ENCODE assay signal across 13 mouse cellular contexts in genomic region chr19:3374028-3374427, GRCm38 (mm10). TPM values are rescaled to one million over a fixed set of nuclear protein-coding genes. Genes with fewer than 3 reads are reported as not detected.
A peak's percentile ranks its signal among the peaks of the same experiment; 100 is the strongest.
DNase-seq lines count a peak whose midpoint lies in the region; ATAC-seq and TF ChIP-seq lines count a peak whose summit lies in the region.
"Had no signal": no experiment of that assay in that cellular context is flagged by ENCODE, and none has a peak within 500 bp of the region (broad histone marks: within the 10 kb centered on the region; RNA-seq: fewer than 3 reads in every experiment).

No protein-coding gene starts in this region.

- H3K4me1 ChIP-seq in hindbrain, embryonic 11.5 days (replicated peaks; ENCODE audit: control insufficient read depth, insufficient read depth, low read length): no peaks in the 10 kb centered on the region
- H3K4me1 ChIP-seq in hindbrain, embryonic 13.5 days (replicated peaks): no peaks in the 10 kb centered on the region
- no peaks in the 10 kb centered on the region for H3K4me1 ChIP-seq in ES-Bruce4 (ENCODE audit: control insufficient read depth, insufficient read depth, low read length)
- peaks cover 5% of the 10 kb centered on the region; the same call in 1 of the 2 replicates for H3K4me1 ChIP-seq in liver, postnatal 0 days (ENCODE audit: insufficient read depth)
- H3K4me1 ChIP-seq: hindbrain, embryonic 15.5 days had no signal

- H3K27me3 ChIP-seq in hindbrain, embryonic 11.5 days (ENCODE audit: control insufficient read depth, insufficient read depth, low read length): no peaks in the 10 kb centered on the region
- no peaks in the 10 kb centered on the region for H3K27me3 ChIP-seq in hindbrain, embryonic 13.5 days
- H3K27me3 ChIP-seq in ES-Bruce4 (ENCODE audit: control insufficient read depth, insufficient read depth, low read length, poor library complexity, severe bottlenecking): no peaks in the 10 kb centered on the region
- H3K27me3 ChIP-seq in liver, postnatal 0 days (ENCODE audit: insufficient read depth, low read length): no peaks in the 10 kb centered on the region
- H3K27me3 ChIP-seq: heart, embryonic 12.5 days; hindbrain, embryonic 15.5 days had no signal

- no peak for ATAC-seq in hindbrain, embryonic 11.5 days (ENCODE audit: low FRiP score)
- ATAC-seq in hindbrain, embryonic 13.5 days (ENCODE audit: low FRiP score): no peak
- no peak for ATAC-seq in liver, postnatal 0 days

- TF ChIP-seq EP300 in ES-Bruce4 (IDR thresholded peaks at IDR 0.05; ENCODE audit: insufficient read depth, low read depth, low read length): no peak
- TF ChIP-seq EP300 in liver, postnatal 0 days (IDR thresholded peaks at IDR 0.05; ENCODE audit: low read depth): no peak

- H3K9ac ChIP-seq in hindbrain, embryonic 11.5 days (ENCODE audit: low read depth, low read length): no peak overlapping the region
- no peak overlapping the region for H3K9ac ChIP-seq in hindbrain, embryonic 13.5 days
- no peak overlapping the region for H3K9ac ChIP-seq in ES-Bruce4 (ENCODE audit: low read depth, poor library complexity, severe bottlenecking)
- H3K9ac ChIP-seq in liver, postnatal 0 days (replicated peaks): no peak overlapping the region
- H3K9ac ChIP-seq: heart, embryonic 12.5 days; hindbrain, embryonic 15.5 days had no signal

- TF ChIP-seq POLR2A in ES-Bruce4 (IDR thresholded peaks at IDR 0.05; ENCODE audit: insufficient read depth, low read length): no peak

- H3K36me3 ChIP-seq in hindbrain, embryonic 11.5 days (ENCODE audit: control insufficient read depth, insufficient read depth, low read length): no peaks in the 10 kb centered on the region
- H3K36me3 ChIP-seq in hindbrain, embryonic 13.5 days: no peaks in the 10 kb centered on the region
- no peaks in the 10 kb centered on the region; the same call in 1 of the 2 replicates for H3K36me3 ChIP-seq in ES-Bruce4 (ENCODE audit: control insufficient read depth, insufficient read depth, low read length, poor library complexity, severe bottlenecking)
- H3K36me3 ChIP-seq in liver, postnatal 0 days (replicated peaks; ENCODE audit: insufficient read depth, low read length): peaks cover 73% of the 10 kb centered on the region
- H3K36me3 ChIP-seq: hindbrain, embryonic 15.5 days had no signal

- no peaks in the 10 kb centered on the region for H3K9me3 ChIP-seq in hindbrain, embryonic 11.5 days (ENCODE audit: control insufficient read depth, low read length)
- H3K9me3 ChIP-seq in hindbrain, embryonic 13.5 days: no peaks in the 10 kb centered on the region
- H3K9me3 ChIP-seq in ES-Bruce4 (replicated peaks; ENCODE audit: control insufficient read depth, insufficient read depth, low read length, poor library complexity, severe bottlenecking): no peaks in the 10 kb centered on the region
- no peaks in the 10 kb centered on the region for H3K9me3 ChIP-seq in liver, postnatal 0 days (ENCODE audit: low read length)
- H3K9me3 ChIP-seq: heart, embryonic 12.5 days; hindbrain, embryonic 15.5 days had no signal

- no peak overlapping the region for H3K4me2 ChIP-seq in hindbrain, embryonic 11.5 days (replicated peaks; ENCODE audit: low read depth, low read length)
- no peak overlapping the region for H3K4me2 ChIP-seq in hindbrain, embryonic 13.5 days
- H3K4me2 ChIP-seq in liver, postnatal 0 days (ENCODE audit: low read depth, low read length): no peak overlapping the region
- H3K4me2 ChIP-seq: heart, embryonic 12.5 days; hindbrain, embryonic 15.5 days had no signal

- 56% methylated on average over 2 of the region's 2 CpGs for WGBS in hindbrain, embryonic 11.5 days
- WGBS in hindbrain, embryonic 13.5 days: 69% methylated on average over 2 of the region's 2 CpGs
- 63% methylated on average over 2 of the region's 2 CpGs for WGBS in liver, postnatal 0 days (ENCODE audit: insufficient replicate concordance)

- peak; percentile 34 for TF ChIP-seq CTCF in ES-Bruce4 (IDR thresholded peaks at IDR 0.05; ENCODE audit: low read depth, low read length)
- peak; percentile 59 for TF ChIP-seq CTCF in liver, postnatal 0 days (IDR thresholded peaks at IDR 0.05; ENCODE audit: low read depth)

- DNase-seq in hindbrain, embryonic 11.5 days (ENCODE audit: low spot score): peak; percentile 12
- DNase-seq in retina, postnatal 1 day: peak; percentile 17
- DNase-seq in retina, embryonic 14.5 days (ENCODE audit: low spot score): no peak
- DNase-seq in liver, postnatal 0 days: peak; percentile 40
- DNase-seq in cerebellum, postnatal 4 days (ENCODE audit: low spot score in 2 of 2): no peak
- DNase-seq in yolk sac, embryonic 10.5 days (ENCODE audit: low spot score): no peak
- DNase-seq: cerebellum, adult 9-11 months; midbrain, embryonic 14.5 days; spleen, adult 18-20 months had no signal

- H3K4me3 ChIP-seq in hindbrain, embryonic 11.5 days (ENCODE audit: low read depth, low read length): no peak overlapping the region
- H3K4me3 ChIP-seq in hindbrain, embryonic 13.5 days: no peak overlapping the region
- no peak overlapping the region for H3K4me3 ChIP-seq in ES-Bruce4 (ENCODE audit: low read depth, low read length)
- no peak overlapping the region for H3K4me3 ChIP-seq in liver, postnatal 0 days (ENCODE audit: low read depth, low read length)
- H3K4me3 ChIP-seq: heart, embryonic 12.5 days; hindbrain, embryonic 15.5 days had no signal

- H3K27ac ChIP-seq in hindbrain, embryonic 11.5 days (ENCODE audit: low read depth, low read length): no peak overlapping the region
- H3K27ac ChIP-seq in hindbrain, embryonic 13.5 days: no peak overlapping the region
- H3K27ac ChIP-seq in ES-Bruce4 (ENCODE audit: insufficient read depth, low read length): no peak overlapping the region
- H3K27ac ChIP-seq in liver, postnatal 0 days (ENCODE audit: low read depth): no peak overlapping the region
- H3K27ac ChIP-seq: hindbrain, embryonic 15.5 days had no signal

RNA-seq across cellular contexts. Expression of gene Tesmin, which starts 14.6 kb away (rescaled TPM):
- polyA plus RNA-seq in hindbrain, embryonic 11.5 days (2014; fragmentation: Nextera tagmentation; extraction: Ambion mirVana): 0.36 and 0.38 TPM in 2 replicates
- 0.28 and 0.42 TPM in 2 replicates for polyA plus RNA-seq in hindbrain, embryonic 13.5 days (2015; fragmentation: Nextera tagmentation; extraction: Ambion mirVana)
- 2.0 and 2.7 TPM in 2 replicates for polyA plus RNA-seq in ES-Bruce4 (2011; ENCODE audit: insufficient read depth, insufficient read length, low read depth, missing spikeins)
- polyA plus RNA-seq in liver, postnatal 0 days (2015; fragmentation: Nextera tagmentation; extraction: Ambion mirVana): 0.80 and 0.91 TPM in 2 replicates

RNA-seq across cellular contexts. Expression of gene Gal, which starts 40.3 kb away (rescaled TPM):
- 1.3 and 3.5 TPM in 2 replicates for polyA plus RNA-seq in hindbrain, embryonic 11.5 days (2014; fragmentation: Nextera tagmentation; extraction: Ambion mirVana)
- 23.3 and 33.2 TPM in 2 replicates for polyA plus RNA-seq in hindbrain, embryonic 13.5 days (2015; fragmentation: Nextera tagmentation; extraction: Ambion mirVana)
- polyA plus RNA-seq in ES-Bruce4 (2011; ENCODE audit: insufficient read depth, insufficient read length, low read depth, missing spikeins): 1.5 and 2.5 TPM in 2 replicates
- polyA plus RNA-seq in liver, postnatal 0 days (2015; fragmentation: Nextera tagmentation; extraction: Ambion mirVana): 0.14 TPM in 1 of 2 replicates, not detected in the other

RNA-seq across cellular contexts. Expression of gene Cpt1a, which starts 51.9 kb away (rescaled TPM):
- polyA plus RNA-seq in hindbrain, embryonic 11.5 days (2014; fragmentation: Nextera tagmentation; extraction: Ambion mirVana): 6.6 and 8.8 TPM in 2 replicates
- 16.1 and 17.2 TPM in 2 replicates for polyA plus RNA-seq in hindbrain, embryonic 13.5 days (2015; fragmentation: Nextera tagmentation; extraction: Ambion mirVana)
- polyA plus RNA-seq in ES-Bruce4 (2011; ENCODE audit: insufficient read depth, insufficient read length, low read depth, missing spikeins): 24.5 and 27.2 TPM in 2 replicates
- 139 and 140 TPM in 2 replicates for polyA plus RNA-seq in liver, postnatal 0 days (2015; fragmentation: Nextera tagmentation; extraction: Ambion mirVana)

Comparison
In these comparisons a context has a peak if more than half of its experiments do, and no peak if none do; other contexts are left out.
1. DNase-seq: peak in hindbrain, embryonic 11.5 days (single experiment), retina, postnatal 1 day (single experiment) and liver, postnatal 0 days (single experiment); none in retina, embryonic 14.5 days (single experiment), cerebellum, postnatal 4 days (0 of 2) and yolk sac, embryonic 10.5 days (single experiment).